Mouse (Mus musculus) frontal cortex, postnatal 25 days (tissue): ENCODE data around the gene Capn13.
A peak's percentile ranks its signal among the peaks of the same experiment; 100 is the strongest.

ENCODE experiments used
- DNase-seq, 2 experiments: peaks; one replicate each; pipeline ENCODE4 v3.0.0; 2022; ENCODE audit warnings: low spot score in 2 of 2

The Capn13 gene

GRCm38 (mm10) chr17:73343632-73344390, 56.9 kb downstream of the Capn13 start:
- no peak for DNase-seq

- DNase-seq, result no peak
Observed at GRCm38 (mm10) chr17:73342673-73343072, 58.0 kb downstream of the Capn13 start.

GRCm38 (mm10) chr17:73329071-73329470, 71.6 kb downstream of the Capn13 start:
- no peak for DNase-seq

GRCm38 (mm10) chr17:73325314-73325713, 75.4 kb downstream of the Capn13 start:
- DNase-seq, result no peak

- no peak for DNase-seq
Observed at GRCm38 (mm10) chr17:73324732-73325131, 75.9 kb downstream of the Capn13 start.

GRCm38 (mm10) chr17:73323981-73324380, 76.7 kb downstream of the Capn13 start:
- no peak for DNase-seq

GRCm38 (mm10) chr17:73314786-73315185, 85.9 kb downstream of the Capn13 start:
- no peak for DNase-seq

GRCm38 (mm10) chr17:73311491-73311890, 89.2 kb downstream of the Capn13 start:
- DNase-seq, result no peak

- DNase-seq, result no peak
Observed at GRCm38 (mm10) chr17:73308691-73309090, 92.0 kb downstream of the Capn13 start.

- DNase-seq, result no peak
Observed at GRCm38 (mm10) chr17:73306626-73307025, 94.0 kb downstream of the Capn13 start.

GRCm38 (mm10) chr17:73305622-73306021, 95.0 kb downstream of the Capn13 start:
- DNase-seq, result peak in 1 of 2 experiments; percentile 43

- DNase-seq, result no peak
Observed at GRCm38 (mm10) chr17:73304086-73304812, 96.4 kb downstream of the Capn13 start.

- no peak for DNase-seq
Observed at GRCm38 (mm10) chr17:73303676-73304075, 97.0 kb downstream of the Capn13 start.

- DNase-seq, result peak; percentile 57 to 74
Observed at GRCm38 (mm10) chr17:73303217-73303616, 97.4 kb downstream of the Capn13 start.

- DNase-seq, result peak; percentile 53 to 62
Observed at GRCm38 (mm10) chr17:73302104-73302503, 98.6 kb downstream of the Capn13 start.

- DNase-seq, result peak; percentile 27 to 55
Observed at GRCm38 (mm10) chr17:73301258-73302050, 99.2 kb downstream of the Capn13 start.

- no peak for DNase-seq
Observed at GRCm38 (mm10) chr17:73300147-73300880, 100.4 kb downstream of the Capn13 start.

GRCm38 (mm10) chr17:73298981-73299380, 101.7 kb downstream of the Capn13 start:
- DNase-seq, result no peak

GRCm38 (mm10) chr17:73296855-73297254, 103.8 kb downstream of the Capn13 start:
- DNase-seq, result peak in 1 of 2 experiments; percentile 48

GRCm38 (mm10) chr17:73293237-73293636, 107.4 kb downstream of the Capn13 start:
- no peak for DNase-seq

- DNase-seq, result no peak
Observed at GRCm38 (mm10) chr17:73284301-73284700, 116.4 kb downstream of the Capn13 start.
